Mouse (Mus musculus) cortical plate, adult 2 months (tissue): ENCODE data around the gene Tgif2. TPM values are rescaled to one million over a fixed set of nuclear protein-coding genes. Genes with fewer than 3 reads are reported as not detected.
A peak's percentile ranks its signal among the peaks of the same experiment; 100 is the strongest.
"Not testable (repeated sequence)": the region's sequence is repeated elsewhere in the genome, so short reads cannot be mapped to it uniquely, and the experiment has no call there.

ENCODE experiments used
- H3K27ac ChIP-seq: fragments of 200-500 bp; 2 replicates; pipeline ENCODE4 v1.5.1; 2012; ENCODE audit warnings: low read length, control low read depth, inconsistent platforms; ENCODE audit not compliant: insufficient read depth
- H3K4me1 ChIP-seq: fragments of 200-500 bp; 2 replicates; pipeline ENCODE4 v1.6.1; 2011; ENCODE audit warnings: low read length; ENCODE audit not compliant: control insufficient read depth, insufficient read depth
- H3K4me3 ChIP-seq: fragments of 200-500 bp; 2 replicates; pipeline ENCODE4 v1.5.1; 2011; ENCODE audit warnings: mild to moderate bottlenecking, low read length, control low read depth; ENCODE audit not compliant: insufficient read depth
- CTCF ChIP-seq: fragments of 200-500 bp; IDR thresholded peaks from 2 replicates; pipeline ENCODE4 v1.5.1; 2011; ENCODE audit warnings: mild to moderate bottlenecking, control low read depth, low read length; ENCODE audit not compliant: insufficient read depth; ENCODE audit errors: extremely low read depth
- POLR2A ChIP-seq: fragments of 200-500 bp; IDR thresholded peaks from 2 replicates; pipeline ENCODE4 v1.6.1; 2011; ENCODE audit warnings: mild to moderate bottlenecking, low read length, control low read depth; ENCODE audit not compliant: insufficient read depth; ENCODE audit errors: extremely low read depth
- polyA plus RNA-seq: library from polyadenylated mRNA; depleted of rRNA; stranded (reverse); fragments of >200 nt; gene quantifications from 2 replicates; pipeline ENCODE4 v1.2.3, GENCODE M21; 2012; rRNA removed

Tgif2 gene
- polyA plus RNA-seq: 1.1 and 1.7 TPM in 2 replicates

GRCm38 (mm10) chr2:156839319-156840191 lies at the start of gene Tgif2:
Gene Tgif2, plus strand, starts transcription at chr2:156840007.
- 0 out of 2 replicates have a peak, but pooled peaks cover 1% of the 10 kb centered on the region for H3K4me1 ChIP-seq
- no peak within 1 kb of the TSS for H3K27ac ChIP-seq
- peak within 1 kb of the TSS; percentile 1; the same call in 1 of the 2 replicates for H3K4me3 ChIP-seq
- TF ChIP-seq POLR2A: no peak
- no peak for TF ChIP-seq CTCF

DNA sequence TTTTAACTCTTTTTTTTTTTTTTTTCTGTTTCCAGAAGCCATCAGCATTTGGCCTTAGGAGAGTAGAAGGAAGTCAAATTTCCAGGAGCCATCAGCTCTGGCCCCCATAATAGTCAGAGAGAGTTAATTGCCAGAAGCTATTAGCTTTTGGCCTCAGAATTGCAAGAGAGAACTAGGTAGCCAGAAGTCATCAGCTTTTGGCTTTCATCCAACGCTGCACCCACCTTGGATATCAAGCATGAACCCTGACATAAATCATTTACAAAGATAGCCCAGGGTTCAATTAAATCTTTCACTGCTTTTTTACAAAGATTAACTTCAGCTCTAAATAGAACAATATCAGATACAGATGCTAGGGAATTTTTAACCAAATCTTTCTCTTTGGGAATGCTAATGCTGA lies 41.3 kb upstream of the Tgif2 start:
- Histone ChIP-seq H3K4me1 (no peaks in the 10 kb centered on the region), H3K4me3 (no peak overlapping the region), H3K27ac (no peak overlapping the region)
- TF ChIP-seq CTCF: no peak
- no peak for TF ChIP-seq POLR2A

DNA sequence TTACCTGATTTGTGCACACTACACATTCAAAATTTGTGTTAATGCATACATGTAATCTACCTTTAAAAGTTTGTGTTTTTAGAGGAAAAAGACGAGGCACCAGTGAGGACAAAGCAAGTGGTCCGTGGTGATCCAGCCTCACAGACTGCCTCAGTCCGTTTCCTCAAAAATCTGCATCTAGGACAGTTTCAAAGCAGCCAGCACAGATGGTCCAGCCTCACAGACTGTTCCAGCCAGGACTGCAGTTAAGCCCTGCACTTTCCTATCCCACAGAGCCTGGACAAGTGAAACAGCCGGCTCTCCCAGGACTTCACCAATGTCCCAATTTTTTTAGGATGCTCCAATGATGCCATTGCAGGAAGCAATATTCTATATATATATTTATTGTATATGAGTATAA lies 38.8 kb upstream of the Tgif2 start:
- TF ChIP-seq CTCF: no peak
- TF ChIP-seq POLR2A: no peak
- H3K4me3 ChIP-seq: no peak overlapping the region
- H3K27ac ChIP-seq: no peak overlapping the region
- H3K4me1 ChIP-seq: no peaks in the 10 kb centered on the region

DNA sequence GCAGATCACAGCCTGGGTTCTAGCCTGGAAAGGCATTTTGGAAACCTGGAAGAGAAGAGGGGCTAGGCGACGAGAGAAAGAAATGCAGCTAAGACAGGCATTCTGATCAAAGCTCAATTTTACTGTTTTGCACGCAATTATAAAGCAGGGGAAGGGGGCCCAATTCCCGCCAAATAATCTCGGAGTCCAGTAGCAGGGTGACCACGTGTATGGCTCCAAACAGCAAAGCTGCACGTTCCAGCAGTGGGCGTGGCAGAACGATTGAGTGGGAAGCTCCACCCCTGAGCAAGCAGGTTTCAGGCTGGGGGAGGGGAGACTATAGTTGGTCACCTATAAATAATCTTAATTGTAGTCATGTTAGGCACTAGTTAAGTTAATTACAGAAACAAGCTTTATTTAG lies 37.7 kb upstream of the Tgif2 start:
- not testable (repeated sequence) for H3K27ac ChIP-seq, H3K4me1 ChIP-seq, H3K4me3 ChIP-seq

DNA sequence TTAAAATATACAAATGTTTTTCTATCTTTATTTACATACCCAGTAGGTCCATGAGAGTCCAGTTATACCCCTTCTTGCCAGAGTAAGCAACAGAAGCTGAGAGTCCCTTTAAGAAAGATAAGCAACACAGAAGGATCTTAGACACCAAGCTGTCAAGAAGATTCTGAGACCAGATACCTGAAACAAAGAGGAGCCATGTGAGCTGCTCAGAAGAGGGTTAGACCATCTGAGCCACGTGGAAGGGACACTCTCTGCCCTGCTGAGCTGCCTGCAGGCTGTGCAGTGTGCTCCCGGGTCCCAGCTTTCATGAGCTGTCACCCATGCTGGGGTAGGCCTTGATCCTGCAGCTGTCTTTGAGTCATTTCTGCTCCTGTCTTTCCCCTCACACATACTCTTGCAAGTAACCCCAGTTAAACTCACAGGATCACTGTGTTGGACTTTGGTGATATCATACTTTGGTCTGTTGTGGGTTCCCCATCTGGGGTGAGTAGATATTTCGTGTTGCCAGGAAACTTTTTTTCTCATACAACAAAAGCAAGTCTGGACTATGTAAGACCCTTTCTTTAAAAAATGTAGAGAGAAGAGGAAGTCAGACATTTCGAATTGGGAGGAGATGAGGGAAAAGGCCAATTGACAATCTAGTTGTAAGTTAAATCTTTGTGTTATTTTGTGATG lies 36.0 kb upstream of the Tgif2 start:
- no peak overlapping the region for H3K27ac ChIP-seq
- no peak overlapping the region for H3K4me3 ChIP-seq
- TF ChIP-seq POLR2A: no peak
- TF ChIP-seq CTCF: no peak

DNA sequence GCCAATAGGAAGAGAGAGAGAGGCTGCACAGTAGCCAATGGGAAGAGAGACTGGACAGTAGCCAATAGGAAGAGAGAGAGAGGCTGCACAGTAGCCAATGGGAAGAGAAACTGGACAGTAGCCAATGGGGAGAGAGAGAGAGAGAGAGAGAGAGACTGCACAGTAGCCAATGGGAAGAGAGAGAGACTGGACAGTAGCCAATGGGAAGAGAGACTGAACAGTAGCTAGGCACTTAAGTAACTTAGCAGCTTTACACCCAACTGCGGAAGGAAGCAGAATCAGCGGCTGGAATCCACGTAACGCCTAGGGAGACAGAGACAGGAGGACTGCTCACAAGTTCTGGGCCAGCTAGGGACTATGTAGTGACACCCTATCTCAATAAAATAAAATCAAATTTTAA lies 35.2 kb upstream of the Tgif2 start:
- no peak overlapping the region for H3K4me3 ChIP-seq
- no peak for TF ChIP-seq POLR2A
- TF ChIP-seq CTCF: no peak

More for the DNA sequence above, 36.0 kb upstream of the Tgif2 start:
- no peaks in the 10 kb centered on the region for H3K4me1 ChIP-seq

GRCm38 (mm10) chr2:156806886-156807285 lies 32.9 kb upstream of the Tgif2 start:
- TF ChIP-seq CTCF (no peak), POLR2A (no peak)
- H3K4me1 ChIP-seq: no peaks in the 10 kb centered on the region
- H3K4me3 ChIP-seq: no peak overlapping the region
- no peak overlapping the region for H3K27ac ChIP-seq

More for the DNA sequence above, 35.2 kb upstream of the Tgif2 start:
- no peaks in the 10 kb centered on the region for H3K4me1 ChIP-seq
- no peak overlapping the region for H3K27ac ChIP-seq

DNA sequence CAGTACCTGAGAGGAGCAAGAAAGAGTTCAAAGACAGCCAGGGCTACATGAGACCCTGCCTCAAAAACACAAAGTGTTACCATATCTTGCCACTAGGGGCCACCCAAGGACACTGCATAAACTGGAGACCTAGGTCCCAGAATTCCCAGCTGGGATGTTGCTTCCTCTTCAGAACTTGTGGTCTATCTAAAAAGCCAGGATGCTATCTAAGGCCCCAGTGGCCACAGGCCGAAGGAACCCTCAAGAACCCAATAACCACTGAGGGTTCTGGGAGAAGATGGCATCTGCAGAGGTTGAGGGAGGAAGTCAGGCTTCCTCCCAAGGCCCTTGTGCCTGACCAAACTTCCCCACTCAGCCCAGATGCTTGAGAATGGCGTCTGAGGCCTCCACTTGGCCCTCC lies 30.2 kb upstream of the Tgif2 start:
- H3K27ac ChIP-seq: no peak overlapping the region
- no peak for TF ChIP-seq POLR2A
- TF ChIP-seq CTCF: peak; percentile 82
- H3K4me1 ChIP-seq: no peaks in the 10 kb centered on the region
- no peak overlapping the region for H3K4me3 ChIP-seq

DNA sequence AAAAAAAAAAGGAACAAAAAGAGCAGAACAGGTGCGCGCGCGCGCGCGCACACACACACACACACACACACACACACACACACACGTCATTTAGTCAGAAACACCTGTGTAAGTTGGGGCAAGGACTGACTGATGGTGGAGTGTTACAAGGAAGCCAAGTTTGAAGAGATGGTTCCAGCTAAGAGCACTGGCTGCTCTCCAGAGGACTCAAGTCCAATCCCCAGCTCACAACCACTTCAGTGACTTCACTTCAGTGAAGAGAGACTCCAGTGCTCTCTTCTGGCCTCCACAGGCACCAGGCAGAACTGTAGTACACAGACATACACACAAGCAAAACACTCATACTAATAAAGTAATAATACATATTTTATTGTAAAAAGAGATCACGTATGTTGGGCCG lies 29.1 kb upstream of the Tgif2 start:
- TF ChIP-seq CTCF: no peak
- TF ChIP-seq POLR2A: no peak
- no peak overlapping the region for H3K27ac ChIP-seq
- no peaks in the 10 kb centered on the region for H3K4me1 ChIP-seq
- H3K4me3 ChIP-seq: no peak overlapping the region

DNA sequence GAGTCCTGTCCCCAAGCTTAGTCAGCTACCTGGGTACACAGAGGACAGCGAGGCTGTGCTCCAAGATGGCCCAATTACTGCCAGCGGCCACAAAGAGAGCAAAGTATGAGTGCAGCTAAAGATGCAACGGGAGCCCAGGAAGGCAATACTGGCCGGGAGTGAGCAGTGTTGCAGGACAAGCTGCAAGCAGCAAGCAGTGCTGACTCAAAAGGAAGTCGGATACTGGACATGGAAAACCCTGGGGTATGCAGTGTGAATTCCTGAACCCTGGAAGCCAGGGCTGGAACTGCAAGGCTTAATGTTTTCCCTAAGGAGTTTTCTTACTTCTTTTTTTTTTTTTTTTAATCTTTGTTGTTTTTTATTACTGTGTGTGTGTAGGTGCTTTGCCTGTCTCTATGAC lies 28.3 kb upstream of the Tgif2 start:
- Histone ChIP-seq H3K27ac (no peak overlapping the region), H3K4me3 (no peak overlapping the region), H3K4me1 (no peaks in the 10 kb centered on the region)
- no peak for TF ChIP-seq POLR2A
- TF ChIP-seq CTCF: no peak
